Mouse (Mus musculus) kidney, adult 8-10 months (tissue): Measurements from ENCODE around the gene 9430097D07Rik.

ENCODE experiments used
- DNase-seq, 2 experiments: peaks; one replicate each; pipeline ENCODE4 v3.0.0; 2022

The 9430097D07Rik gene

GRCm38 (mm10) chr2:32556019-32556418 is 19.5 kb downstream of the 9430097D07Rik start:
- DNase-seq: no peak

GRCm38 (mm10) chr2:32555484-32555883 is 20.0 kb downstream of the 9430097D07Rik start:
- DNase-seq: peak; percentile 33 to 43

GRCm38 (mm10) chr2:32553592-32554148 is 21.8 kb downstream of the 9430097D07Rik start:
- DNase-seq: no peak

GRCm38 (mm10) chr2:32551236-32551635 is 24.2 kb downstream of the 9430097D07Rik start:
- no peak for DNase-seq

GRCm38 (mm10) chr2:32549764-32550163 is 25.7 kb downstream of the 9430097D07Rik start:
- no peak for DNase-seq

GRCm38 (mm10) chr2:32549171-32549570 is 26.3 kb downstream of the 9430097D07Rik start:
- no peak for DNase-seq

GRCm38 (mm10) chr2:32547964-32548739 is 27.3 kb downstream of the 9430097D07Rik start:
- DNase-seq: peak in 1 of 2 experiments; percentile 53

- no peak for DNase-seq
Observed at GRCm38 (mm10) chr2:32547380-32547779, 28.1 kb downstream of the 9430097D07Rik start.

- no peak for DNase-seq
Observed at GRCm38 (mm10) chr2:32546951-32547350, 28.5 kb downstream of the 9430097D07Rik start.

- no peak for DNase-seq
Observed at GRCm38 (mm10) chr2:32543031-32543449, 32.4 kb downstream of the 9430097D07Rik start.

GRCm38 (mm10) chr2:32541986-32542573 is 33.4 kb downstream of the 9430097D07Rik start:
- DNase-seq: no peak

- DNase-seq: no peak
Observed at GRCm38 (mm10) chr2:32541333-32541908, 34.1 kb downstream of the 9430097D07Rik start.

GRCm38 (mm10) chr2:32539452-32539981 is 36.0 kb downstream of the 9430097D07Rik start:
- no peak for DNase-seq

- DNase-seq: peak in 1 of 2 experiments; percentile 25
Observed at GRCm38 (mm10) chr2:32538461-32538860, 37.0 kb downstream of the 9430097D07Rik start.

GRCm38 (mm10) chr2:32537941-32538340 is 37.5 kb downstream of the 9430097D07Rik start:
- peak in 1 of 2 experiments; percentile 50 for DNase-seq

GRCm38 (mm10) chr2:32537360-32537905 is 38.1 kb downstream of the 9430097D07Rik start:
- DNase-seq: peak in 1 of 2 experiments; percentile 64

GRCm38 (mm10) chr2:32536634-32537359 is 38.7 kb downstream of the 9430097D07Rik start:
- DNase-seq: peak; percentile 71 to 73

- peak; percentile 69 to 74 for DNase-seq
Observed at GRCm38 (mm10) chr2:32536086-32536633, 39.3 kb downstream of the 9430097D07Rik start.

GRCm38 (mm10) chr2:32535501-32535991 is 39.9 kb downstream of the 9430097D07Rik start:
- DNase-seq: peak; percentile 72 to 79

GRCm38 (mm10) chr2:32534733-32535471 is 40.6 kb downstream of the 9430097D07Rik start, which contains the start of gene Fam102a:
Fam102a (plus strand) TSS chr2:32535332.
- peak; percentile 98 to 99 for DNase-seq
